Mouse (Mus musculus): ENCODE data around the gene Alkbh5. TPM values are rescaled to one million over a fixed set of nuclear protein-coding genes. Genes with fewer than 3 reads are reported as not detected.

The Alkbh5 gene
- polyA plus RNA-seq (2012; rRNA removed): 15.8 and 22.4 TPM in 2 replicates

- TF ChIP-seq POLR2A (IDR thresholded peaks at IDR 0.05; ENCODE audit: borderline replicate concordance, extremely low read depth, insufficient read depth, insufficient read length, poor library complexity, severe bottlenecking) (no peak), CTCF (IDR thresholded peaks at IDR 0.05; ENCODE audit: borderline replicate concordance, extremely low read depth, insufficient read depth, insufficient read length) (no peak)
- peak; percentile 76 for DNase-seq (ENCODE audit: low read depth)
Measured at GRCm38 (mm10) chr11:60536180-60536858, at the start of gene Alkbh5. Alkbh5 (plus strand) TSS chr11:60536381.

- no peak for DNase-seq (ENCODE audit: low read depth)
- TF ChIP-seq CTCF (IDR thresholded peaks at IDR 0.05; ENCODE audit: borderline replicate concordance, extremely low read depth, insufficient read depth, insufficient read length): no peak
- no peak for TF ChIP-seq POLR2A (IDR thresholded peaks at IDR 0.05; ENCODE audit: borderline replicate concordance, extremely low read depth, insufficient read depth, insufficient read length, poor library complexity, severe bottlenecking)
Measured at GRCm38 (mm10) chr11:60492726-60493125, 43.5 kb upstream of the Alkbh5 start.

- TF ChIP-seq CTCF (IDR thresholded peaks at IDR 0.05; ENCODE audit: borderline replicate concordance, extremely low read depth, insufficient read depth, insufficient read length) (no peak), POLR2A (IDR thresholded peaks at IDR 0.05; ENCODE audit: borderline replicate concordance, extremely low read depth, insufficient read depth, insufficient read length, poor library complexity, severe bottlenecking) (no peak)
- DNase-seq (ENCODE audit: low read depth): no peak
Measured at GRCm38 (mm10) chr11:60495692-60496091, 40.5 kb upstream of the Alkbh5 start.

- DNase-seq (ENCODE audit: low read depth): no peak
- no peak for TF ChIP-seq CTCF (IDR thresholded peaks at IDR 0.05; ENCODE audit: borderline replicate concordance, extremely low read depth, insufficient read depth, insufficient read length)
- TF ChIP-seq POLR2A (IDR thresholded peaks at IDR 0.05; ENCODE audit: borderline replicate concordance, extremely low read depth, insufficient read depth, insufficient read length, poor library complexity, severe bottlenecking): no peak
Measured at GRCm38 (mm10) chr11:60507281-60507680, 28.9 kb upstream of the Alkbh5 start.

GRCm38 (mm10) chr11:60508950-60509349 is 27.2 kb upstream of the Alkbh5 start:
- DNase-seq (ENCODE audit: low read depth): peak; percentile 6
- TF ChIP-seq CTCF (IDR thresholded peaks at IDR 0.05; ENCODE audit: borderline replicate concordance, extremely low read depth, insufficient read depth, insufficient read length): no peak
- no peak for TF ChIP-seq POLR2A (IDR thresholded peaks at IDR 0.05; ENCODE audit: borderline replicate concordance, extremely low read depth, insufficient read depth, insufficient read length, poor library complexity, severe bottlenecking)

- peak; percentile 22 for DNase-seq (ENCODE audit: low read depth)
- no peak for TF ChIP-seq CTCF (IDR thresholded peaks at IDR 0.05; ENCODE audit: borderline replicate concordance, extremely low read depth, insufficient read depth, insufficient read length)
- TF ChIP-seq POLR2A (IDR thresholded peaks at IDR 0.05; ENCODE audit: borderline replicate concordance, extremely low read depth, insufficient read depth, insufficient read length, poor library complexity, severe bottlenecking): no peak
Measured at GRCm38 (mm10) chr11:60509500-60509899, 26.7 kb upstream of the Alkbh5 start.

GRCm38 (mm10) chr11:60511893-60512292 is 24.3 kb upstream of the Alkbh5 start:
- TF ChIP-seq CTCF (IDR thresholded peaks at IDR 0.05; ENCODE audit: borderline replicate concordance, extremely low read depth, insufficient read depth, insufficient read length) (no peak), POLR2A (IDR thresholded peaks at IDR 0.05; ENCODE audit: borderline replicate concordance, extremely low read depth, insufficient read depth, insufficient read length, poor library complexity, severe bottlenecking) (no peak)
- no peak for DNase-seq (ENCODE audit: low read depth)

GRCm38 (mm10) chr11:60512520-60512919 is 23.7 kb upstream of the Alkbh5 start:
- TF ChIP-seq POLR2A (IDR thresholded peaks at IDR 0.05; ENCODE audit: borderline replicate concordance, extremely low read depth, insufficient read depth, insufficient read length, poor library complexity, severe bottlenecking) (no peak), CTCF (IDR thresholded peaks at IDR 0.05; ENCODE audit: borderline replicate concordance, extremely low read depth, insufficient read depth, insufficient read length) (no peak)
- no peak for DNase-seq (ENCODE audit: low read depth)

GRCm38 (mm10) chr11:60514941-60515340 is 21.2 kb upstream of the Alkbh5 start:
- no peak for DNase-seq (ENCODE audit: low read depth)
- no peak for TF ChIP-seq POLR2A (IDR thresholded peaks at IDR 0.05; ENCODE audit: borderline replicate concordance, extremely low read depth, insufficient read depth, insufficient read length, poor library complexity, severe bottlenecking)
- TF ChIP-seq CTCF (IDR thresholded peaks at IDR 0.05; ENCODE audit: borderline replicate concordance, extremely low read depth, insufficient read depth, insufficient read length): no peak

GRCm38 (mm10) chr11:60518305-60518704 is 17.9 kb upstream of the Alkbh5 start:
- no peak for DNase-seq (ENCODE audit: low read depth)
- TF ChIP-seq POLR2A (IDR thresholded peaks at IDR 0.05; ENCODE audit: borderline replicate concordance, extremely low read depth, insufficient read depth, insufficient read length, poor library complexity, severe bottlenecking): no peak
- TF ChIP-seq CTCF (IDR thresholded peaks at IDR 0.05; ENCODE audit: borderline replicate concordance, extremely low read depth, insufficient read depth, insufficient read length): no peak

GRCm38 (mm10) chr11:60522027-60522426 is 14.2 kb upstream of the Alkbh5 start:
- DNase-seq (ENCODE audit: low read depth): no peak

More at GRCm38 (mm10) chr11:60522027-60522426, 14.2 kb upstream of the Alkbh5 start:
- TF ChIP-seq CTCF (IDR thresholded peaks at IDR 0.05; ENCODE audit: borderline replicate concordance, extremely low read depth, insufficient read depth, insufficient read length) (no peak), POLR2A (IDR thresholded peaks at IDR 0.05; ENCODE audit: borderline replicate concordance, extremely low read depth, insufficient read depth, insufficient read length, poor library complexity, severe bottlenecking) (no peak)

All from brain, embryonic 14.5 days (tissue).